Mouse (Mus musculus): Measurements from ENCODE around the gene Ncapd2. TPM values are rescaled to one million over a fixed set of nuclear protein-coding genes. Genes with fewer than 3 reads are reported as not detected.

The Ncapd2 gene
- total and polyA plus RNA-seq, 3 experiments: 20.4 to 25.5 (median 25.2) TPM

DNA sequence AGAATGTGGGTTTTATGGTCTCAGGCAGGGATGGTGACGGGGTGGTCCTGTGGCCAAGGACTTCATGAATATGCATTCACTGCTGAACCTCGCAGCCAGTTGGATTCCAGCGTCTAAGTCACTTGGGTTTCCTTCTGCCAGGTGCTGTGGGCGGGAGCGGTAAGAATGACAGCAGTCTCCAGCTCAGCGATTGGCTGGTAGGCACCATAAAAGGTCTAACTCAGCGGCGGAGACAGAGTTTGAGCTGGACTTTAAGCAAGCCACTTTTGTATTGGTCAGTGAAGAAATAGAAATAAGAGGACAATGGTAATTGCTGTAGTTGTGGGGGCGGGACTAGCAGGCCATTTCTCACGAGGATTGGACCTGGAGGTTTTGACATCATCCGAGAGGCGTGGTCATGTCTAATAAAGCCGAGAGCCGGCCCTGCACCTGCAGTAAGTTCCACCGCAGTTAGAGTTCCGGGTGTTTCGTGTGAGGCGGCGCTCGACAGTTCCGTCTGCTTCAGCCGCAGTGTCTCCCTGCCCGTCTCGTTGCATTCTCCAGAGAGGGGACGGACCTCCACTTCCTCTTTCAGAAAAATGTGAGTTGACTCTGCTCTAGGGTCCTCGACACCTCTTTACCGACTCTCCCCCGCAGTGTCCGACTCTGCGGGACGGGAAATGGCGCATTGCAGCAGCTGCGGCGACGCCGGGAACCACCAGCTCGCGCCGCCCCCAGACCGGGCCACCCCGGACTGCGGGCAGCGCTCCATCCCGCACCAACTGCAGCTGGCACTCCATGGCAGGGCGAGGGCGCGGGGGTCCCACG is 23.9 kb upstream of the Ncapd2 start, which contains the start of gene Vamp1:
Gene Vamp1, plus strand, starts transcription at position 404 of the 807 bp plus-strand sequence.
- DNase-seq: peak; percentile 95

DNA sequence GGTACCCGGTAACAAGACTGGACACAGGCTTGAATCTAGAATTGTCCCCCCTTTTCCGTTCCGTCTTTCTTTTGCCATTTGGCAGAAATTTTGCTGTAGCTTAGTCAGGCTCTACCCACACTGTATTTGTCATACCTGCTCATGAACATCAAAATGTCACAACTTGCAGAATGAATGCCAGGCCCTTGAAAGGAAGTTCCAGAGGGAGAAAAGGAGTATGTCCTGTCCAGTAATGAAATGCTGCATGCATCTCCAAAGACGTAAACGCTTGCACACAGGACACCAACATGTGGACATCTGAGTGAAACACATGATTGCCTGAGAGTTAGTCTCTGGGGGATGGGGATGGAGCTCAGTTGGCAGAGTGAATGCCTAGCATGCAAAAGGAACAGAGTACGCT is 22.2 kb upstream of the Ncapd2 start:
- DNase-seq: peak; percentile 43

DNA sequence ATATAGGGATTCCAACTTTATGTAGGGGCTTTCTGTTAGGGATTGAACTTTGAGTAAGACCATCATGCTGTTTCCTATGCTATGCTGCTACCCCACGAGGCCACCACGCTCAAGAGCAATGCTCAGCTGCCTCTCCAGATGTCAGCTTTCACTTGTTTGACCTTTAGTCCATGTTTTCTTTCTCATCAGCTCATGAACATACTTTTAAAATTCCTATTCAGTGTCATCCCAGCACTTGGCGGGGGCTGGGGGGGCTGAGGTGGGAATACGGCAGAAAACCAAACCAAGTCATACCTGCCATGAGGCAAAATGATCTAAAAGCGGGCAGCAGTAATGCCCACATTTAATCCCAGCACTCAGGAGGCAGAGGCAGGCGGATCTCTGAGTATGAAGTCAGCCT is 21.6 kb upstream of the Ncapd2 start:
- no peak for DNase-seq

DNA sequence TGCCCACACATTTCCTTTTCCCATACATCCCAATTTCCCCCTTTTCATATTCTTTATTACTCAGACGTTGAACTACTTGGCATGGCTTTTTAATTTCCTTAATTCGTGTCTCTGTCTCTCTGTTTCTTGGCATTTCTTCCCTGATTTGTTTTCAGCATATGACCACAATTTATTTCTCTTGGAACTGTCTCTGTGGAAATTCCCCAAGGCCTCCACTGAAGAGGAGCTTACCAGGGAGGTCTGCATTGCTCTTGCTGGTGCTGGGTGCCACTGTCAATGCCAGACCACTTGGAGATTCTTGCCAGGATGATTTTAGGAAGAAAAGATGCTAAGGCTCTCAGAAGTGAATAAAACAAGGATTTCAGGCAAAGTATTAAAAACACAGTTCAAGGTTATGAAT is 21.1 kb upstream of the Ncapd2 start:
- DNase-seq: peak; percentile 73

DNA sequence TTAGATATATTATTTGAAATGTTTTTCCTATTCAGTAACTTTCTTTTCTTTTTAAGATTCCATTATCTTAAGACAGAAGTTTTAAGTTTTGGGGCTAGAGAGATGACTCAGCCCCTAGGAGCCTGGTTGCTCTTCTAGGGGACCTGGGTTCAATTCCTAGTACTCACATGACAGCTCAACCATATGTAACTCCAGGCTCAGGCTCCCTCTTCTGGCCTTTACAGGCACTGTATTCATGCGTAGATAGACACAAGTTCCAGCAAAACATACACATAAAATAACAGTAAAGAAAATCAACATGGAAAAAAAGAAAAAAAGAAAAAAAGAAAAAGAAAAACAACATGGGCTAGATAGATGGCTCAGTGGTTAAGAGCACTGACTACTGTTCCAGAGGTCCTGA is 18.9 kb upstream of the Ncapd2 start:
- no peak for DNase-seq

DNA sequence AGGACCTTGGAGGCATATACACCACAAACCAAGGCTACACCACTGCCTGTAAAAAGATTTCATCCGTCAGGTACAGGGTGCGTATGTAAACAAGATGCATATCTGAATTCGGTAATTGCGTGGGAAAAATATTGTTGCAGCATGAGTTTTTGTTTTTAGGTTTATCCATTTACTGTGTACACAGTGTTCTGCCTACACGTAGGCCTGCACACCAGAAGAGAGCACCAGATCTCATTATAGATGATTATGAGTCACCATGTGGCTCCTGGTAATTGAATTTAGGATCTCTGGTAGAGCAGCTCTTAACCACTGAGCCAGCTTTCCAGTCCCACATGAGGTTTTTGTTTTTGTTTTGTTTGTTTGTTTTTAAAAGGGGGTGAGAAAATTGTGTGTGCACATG is 5.7 kb upstream of the Ncapd2 start:
- DNase-seq: peak; percentile 35

DNA sequence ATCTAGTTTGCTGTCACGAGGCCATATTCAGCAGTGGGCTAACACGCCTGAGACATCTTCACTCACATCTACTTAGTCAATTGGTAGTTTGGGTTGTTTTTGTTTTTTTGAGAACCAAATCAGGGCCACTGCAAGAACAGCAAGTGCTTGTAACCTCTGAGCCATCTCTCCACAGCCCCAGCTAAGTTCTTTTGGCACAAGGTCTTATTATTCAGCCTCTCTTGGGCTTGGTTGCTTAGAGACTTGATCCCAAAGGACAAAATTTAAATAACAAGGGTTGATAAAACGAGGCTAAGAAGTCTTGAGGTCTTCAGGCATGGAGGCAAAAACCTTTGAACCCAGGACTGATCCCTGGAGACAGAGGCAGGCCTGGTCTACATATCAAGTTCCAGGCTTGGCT is 4.8 kb upstream of the Ncapd2 start:
- DNase-seq: peak; percentile 32

DNA sequence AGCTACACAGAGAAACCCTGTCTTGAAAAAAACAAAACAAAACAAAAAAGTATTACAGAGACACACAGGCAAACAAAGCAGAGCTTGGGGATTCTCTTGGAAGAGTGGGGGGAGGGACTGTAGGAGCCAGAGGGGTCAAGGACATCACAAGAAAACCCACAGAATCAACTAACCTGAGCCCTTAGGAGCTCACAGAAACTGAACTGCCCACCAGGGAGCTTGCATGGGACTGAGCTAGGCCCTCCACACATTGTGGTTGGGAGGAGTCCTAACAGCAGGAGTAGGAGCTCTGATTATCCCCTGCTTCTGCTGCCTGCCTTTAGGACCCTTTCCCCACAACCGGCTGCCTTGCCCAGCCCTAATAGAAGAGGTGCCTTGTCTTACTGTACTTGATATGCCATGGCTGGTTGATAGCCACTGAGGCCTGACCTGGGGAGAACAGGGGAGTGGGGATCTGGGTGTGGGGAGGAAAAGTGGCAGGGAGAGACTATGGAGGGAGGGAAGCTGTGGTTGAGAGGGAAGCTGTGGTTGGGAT is 4.1 kb upstream of the Ncapd2 start:
- no peak for DNase-seq

DNA sequence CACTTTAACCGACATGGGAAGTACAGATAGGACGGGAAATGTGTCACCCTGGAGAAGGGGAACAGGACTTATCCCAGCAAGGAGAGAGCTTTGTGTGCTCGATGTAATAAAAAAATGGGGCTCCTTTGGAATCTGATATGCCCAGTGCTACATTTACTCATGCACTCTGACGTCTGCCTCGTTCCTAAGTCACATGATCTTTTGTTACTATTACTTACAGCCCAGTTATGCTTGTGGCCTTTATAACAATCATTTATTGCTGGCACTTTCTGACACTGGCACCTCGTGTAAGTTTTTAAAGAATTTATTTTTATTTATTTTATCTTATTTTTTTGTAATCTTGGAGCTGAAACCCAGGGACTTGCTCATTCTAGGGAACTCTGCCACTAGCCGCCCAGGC is 1.9 kb upstream of the Ncapd2 start:
- no peak for DNase-seq

DNA sequence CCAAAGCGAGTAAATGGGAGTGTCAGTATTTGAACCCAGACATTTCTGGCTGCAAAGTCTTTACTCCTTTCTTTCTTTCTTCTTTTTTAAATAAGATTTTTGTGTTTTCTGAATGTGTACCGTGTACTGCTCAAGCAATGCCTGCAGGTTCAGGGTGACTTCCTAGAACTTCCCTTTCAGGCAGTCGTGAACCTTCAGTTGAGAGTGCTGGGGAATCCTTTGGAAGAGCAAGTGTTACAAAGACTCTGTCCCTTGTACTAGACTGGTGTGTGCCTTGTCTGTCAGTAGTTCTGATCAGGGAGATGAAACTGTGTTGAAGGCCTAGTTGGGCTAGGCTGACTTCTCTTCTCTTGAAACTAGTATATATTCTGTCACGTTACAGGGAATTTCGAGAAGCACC is 1.3 kb upstream of the Ncapd2 start:
- DNase-seq: no peak

DNA sequence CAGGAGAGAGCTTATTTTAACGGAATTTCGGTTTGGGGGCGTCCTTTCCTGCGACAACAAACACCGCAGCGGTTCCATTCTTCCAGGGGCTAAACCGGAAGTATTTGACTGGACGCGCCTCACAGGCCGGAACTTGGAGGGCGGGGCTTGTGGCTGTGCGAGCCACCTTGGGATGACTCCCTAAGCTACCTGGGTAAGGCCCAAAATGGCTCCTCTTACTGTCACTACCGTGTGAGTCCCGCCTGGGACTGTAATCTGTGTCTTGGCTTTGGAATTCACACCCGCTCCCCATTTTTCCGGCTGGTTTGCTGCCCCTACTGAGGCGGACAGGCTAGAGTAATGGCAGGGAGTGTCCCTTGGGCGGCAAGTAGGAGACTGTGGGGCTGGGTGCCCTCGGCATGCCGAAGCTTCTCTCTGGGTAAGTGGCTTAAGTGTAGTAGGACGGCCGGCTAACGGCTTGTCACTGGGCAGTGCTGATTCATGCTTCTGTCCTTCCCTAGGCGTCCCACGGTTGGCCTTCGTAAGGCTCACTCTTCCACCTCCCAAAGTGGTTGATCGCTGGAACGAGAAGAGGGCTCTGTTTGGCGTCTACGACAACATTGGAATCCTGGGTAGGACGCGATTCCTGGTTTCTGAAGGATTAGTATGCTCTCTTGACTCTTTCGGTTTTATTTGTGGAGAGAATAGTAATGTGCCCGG is 664 bp upstream of the Ncapd2 start:
- peak; percentile 93 for DNase-seq

DNA sequence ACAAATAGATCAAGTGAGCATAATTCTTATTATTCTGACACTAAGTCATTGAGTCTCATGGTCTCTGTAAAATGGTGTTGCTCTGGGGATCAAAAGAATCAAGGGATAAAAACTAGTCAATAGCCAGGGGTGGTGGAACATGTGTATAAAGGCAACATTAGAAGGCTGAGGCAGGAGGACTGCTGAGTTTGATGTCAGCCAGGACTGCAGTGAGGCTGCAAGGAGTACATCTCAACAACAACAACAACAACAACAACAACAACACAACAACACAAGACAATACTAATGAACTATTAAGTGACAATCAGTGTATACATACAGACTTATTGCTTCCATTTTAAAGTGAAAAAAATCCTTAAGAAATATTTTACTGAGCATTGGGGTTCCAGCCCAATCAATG is 685 bp downstream of the Ncapd2 start:
- DNase-seq: no peak

DNA sequence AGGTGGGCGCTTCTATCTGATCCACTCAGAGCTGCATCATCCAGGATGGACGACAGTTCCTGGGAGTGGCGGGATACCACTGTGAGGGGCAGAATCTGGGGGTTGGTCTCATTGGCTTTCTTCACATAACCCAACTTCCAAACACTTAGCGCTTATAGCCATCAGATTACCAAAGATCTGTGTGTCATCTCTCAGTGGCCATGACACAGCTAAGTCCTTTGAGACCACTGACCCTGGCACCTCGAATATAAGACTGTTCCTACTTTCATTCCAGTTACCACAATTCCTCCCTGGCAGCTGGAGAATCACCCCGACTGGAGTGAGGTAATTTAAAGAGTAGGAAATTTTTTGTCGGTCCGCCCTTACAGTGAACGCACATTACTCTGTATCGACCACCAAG is 5.3 kb downstream of the Ncapd2 start:
- no peak for DNase-seq

DNA sequence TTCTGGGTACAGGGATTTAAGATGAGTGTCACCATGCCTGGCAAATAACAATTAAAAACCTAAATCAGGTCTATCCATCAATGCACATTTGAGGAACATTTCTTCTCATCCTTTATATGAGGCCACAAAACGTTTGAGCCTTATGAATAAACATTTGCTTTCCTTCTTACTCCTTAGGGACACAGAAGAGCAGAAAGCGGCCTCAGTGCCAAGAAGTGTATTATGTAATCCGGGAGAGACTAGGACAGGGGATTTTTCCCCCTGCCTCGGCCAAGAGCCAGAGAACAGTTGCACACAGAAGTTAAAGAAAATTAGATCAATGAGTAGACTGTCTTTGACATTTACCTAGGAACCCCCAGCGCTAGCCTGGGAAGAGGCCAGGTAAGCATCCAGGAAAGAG is 9.4 kb downstream of the Ncapd2 start:
- DNase-seq: no peak

DNA sequence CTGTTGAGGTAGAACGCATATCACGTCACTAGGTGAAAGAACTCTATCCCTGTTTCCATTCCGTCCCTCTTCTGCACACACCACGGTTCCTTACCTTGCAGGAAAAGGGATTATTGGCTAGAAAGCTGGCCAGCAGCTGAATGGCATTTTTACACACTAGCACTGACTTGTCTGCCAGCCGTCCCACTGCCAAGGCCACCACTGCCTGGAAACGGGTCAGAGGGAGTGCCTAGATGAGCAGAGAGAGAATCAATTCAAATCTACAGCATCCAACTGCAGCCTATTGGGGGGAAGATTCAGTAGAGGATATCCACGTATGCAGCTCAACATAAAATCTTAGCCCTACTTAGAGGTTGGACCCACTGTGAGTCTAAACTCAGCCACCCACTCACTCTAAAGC is 11.9 kb downstream of the Ncapd2 start:
- DNase-seq: peak; percentile 71

DNA sequence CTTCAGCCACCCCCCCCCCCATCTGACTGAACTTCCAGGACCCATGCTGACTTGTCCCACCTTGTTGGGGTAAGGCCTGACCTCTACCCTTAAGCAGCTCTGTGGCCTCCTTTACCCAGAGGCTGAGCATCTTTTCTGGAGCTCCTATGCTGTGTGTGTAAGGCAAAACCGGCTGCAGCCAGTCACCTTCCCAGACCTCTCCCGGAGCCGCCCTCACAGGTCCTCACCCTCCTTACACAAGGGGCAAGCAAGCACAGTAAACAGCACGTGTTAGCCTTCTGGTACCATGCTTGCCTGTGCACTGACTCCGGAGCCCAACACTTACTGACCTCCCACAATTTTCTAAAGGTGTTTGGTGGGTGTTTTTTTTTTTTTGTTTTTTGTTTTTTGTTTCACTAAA is 16.0 kb downstream of the Ncapd2 start:
- no peak for DNase-seq

DNA sequence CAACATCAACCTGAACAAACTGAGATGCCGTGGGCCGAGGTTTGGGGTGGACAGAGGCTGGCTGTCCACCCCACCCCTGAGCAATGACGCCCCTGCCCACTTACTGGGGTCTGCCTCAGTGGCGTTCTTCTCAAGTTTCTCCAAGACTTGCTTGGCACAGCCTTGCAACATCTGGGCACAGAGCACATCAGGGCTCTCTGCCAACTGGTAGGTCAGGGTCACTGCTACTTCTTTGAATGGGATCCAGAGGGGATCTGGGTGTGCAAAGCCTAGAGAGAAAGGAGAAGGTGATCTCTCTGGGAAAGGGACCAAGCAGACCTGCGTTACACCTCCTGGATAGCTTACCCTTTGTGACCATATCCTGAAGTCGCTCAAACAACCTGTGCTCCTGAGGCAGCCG is 18.2 kb downstream of the Ncapd2 start:
- peak; percentile 85 for DNase-seq

DNA sequence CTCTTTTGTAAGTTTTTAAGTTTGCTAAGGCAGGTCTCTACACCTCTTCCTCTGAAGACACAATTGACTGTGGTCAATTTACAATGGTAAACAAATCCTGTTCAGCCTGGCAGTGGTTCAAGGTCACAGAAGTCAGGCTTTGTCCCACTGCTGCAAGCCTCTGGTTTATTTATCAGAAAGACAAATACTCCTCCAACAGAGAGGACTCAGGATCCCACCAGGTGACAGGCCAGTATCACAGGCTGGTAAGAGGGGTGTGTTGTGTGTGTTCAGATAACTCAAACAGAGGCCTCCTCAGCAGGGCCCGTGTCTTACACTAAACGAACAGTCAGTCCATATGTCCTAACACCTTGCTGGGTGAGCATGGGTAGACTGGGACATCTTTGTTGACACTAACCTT is 19.0 kb downstream of the Ncapd2 start:
- no peak for DNase-seq

DNA sequence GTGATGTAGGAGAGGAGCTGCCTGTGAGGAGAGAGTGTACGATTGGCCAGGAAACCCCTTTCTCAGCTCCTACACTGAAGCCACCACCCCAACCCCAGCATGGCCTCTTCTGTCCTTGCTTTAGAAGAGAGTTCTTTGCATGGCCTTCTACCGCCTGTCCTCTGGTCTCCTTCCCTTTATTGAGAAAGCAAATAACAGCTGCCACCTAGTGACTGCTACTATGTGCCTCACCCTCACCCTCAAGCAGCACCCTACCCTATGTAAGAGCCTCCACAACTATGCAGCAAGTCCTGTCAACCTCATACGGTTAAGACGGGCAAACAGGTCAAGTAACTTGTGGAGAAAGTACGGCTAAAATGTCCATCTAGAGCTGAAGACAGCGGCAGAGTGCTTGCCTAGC is 21.3 kb downstream of the Ncapd2 start:
- DNase-seq: no peak

DNA sequence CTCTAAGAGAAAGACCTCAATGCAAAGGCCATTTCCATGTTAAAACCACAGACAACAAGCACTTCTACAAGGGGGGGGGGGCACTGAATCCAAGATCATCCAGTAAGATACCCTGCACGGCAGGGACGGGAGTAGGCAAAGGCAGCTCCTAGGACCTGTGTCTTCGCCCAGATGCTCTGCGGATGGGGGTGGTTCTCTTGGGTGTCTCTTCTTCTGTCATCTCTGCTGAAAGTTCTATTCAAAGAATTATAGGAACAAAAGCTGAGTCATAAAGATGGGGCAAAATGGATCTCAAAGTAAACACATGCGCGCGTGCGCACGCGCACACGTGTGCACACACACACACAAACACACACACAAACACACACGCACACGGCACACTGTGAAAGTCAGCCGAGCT is 23.4 kb downstream of the Ncapd2 start:
- no peak for DNase-seq

DNA sequence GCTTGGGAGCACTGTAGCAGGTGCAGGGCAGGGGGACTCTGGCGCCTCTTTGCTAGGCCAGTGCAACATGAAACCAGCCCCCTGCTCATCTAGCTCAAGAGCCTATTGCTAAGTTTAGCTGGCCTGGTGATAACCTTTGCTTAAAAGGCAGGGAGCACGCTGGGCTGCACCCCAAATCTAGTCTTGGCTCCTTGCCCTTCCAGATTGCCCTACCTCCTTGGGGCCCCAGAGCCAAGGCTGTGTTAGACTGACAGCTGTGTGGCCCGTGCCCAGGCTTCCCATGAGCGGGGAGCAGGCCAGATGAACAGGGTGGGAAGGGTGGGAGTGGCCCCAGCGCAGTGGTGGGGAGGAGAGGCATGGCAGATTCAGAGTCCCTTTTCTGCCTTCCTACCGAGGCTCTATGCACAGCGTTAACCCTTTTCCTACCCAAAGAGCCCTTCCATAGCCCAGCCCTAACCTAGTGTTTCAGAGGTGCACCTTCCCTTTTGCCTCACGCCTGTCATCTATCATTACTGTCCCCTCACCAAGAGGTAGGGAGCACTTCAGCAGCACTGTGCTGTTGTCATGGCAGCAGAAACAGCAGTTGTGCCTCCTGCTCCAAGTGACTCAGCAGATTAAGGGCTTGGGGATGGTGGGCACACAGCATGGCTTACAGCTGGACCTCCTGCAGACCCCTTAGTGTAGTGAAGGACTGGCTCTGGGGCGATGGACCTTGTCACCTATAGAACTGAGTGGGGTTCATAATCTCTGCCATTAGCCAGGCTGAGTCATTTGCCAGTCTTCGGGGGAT is 24.4 kb downstream of the Ncapd2 start:
- DNase-seq: peak; percentile 75

DNA sequence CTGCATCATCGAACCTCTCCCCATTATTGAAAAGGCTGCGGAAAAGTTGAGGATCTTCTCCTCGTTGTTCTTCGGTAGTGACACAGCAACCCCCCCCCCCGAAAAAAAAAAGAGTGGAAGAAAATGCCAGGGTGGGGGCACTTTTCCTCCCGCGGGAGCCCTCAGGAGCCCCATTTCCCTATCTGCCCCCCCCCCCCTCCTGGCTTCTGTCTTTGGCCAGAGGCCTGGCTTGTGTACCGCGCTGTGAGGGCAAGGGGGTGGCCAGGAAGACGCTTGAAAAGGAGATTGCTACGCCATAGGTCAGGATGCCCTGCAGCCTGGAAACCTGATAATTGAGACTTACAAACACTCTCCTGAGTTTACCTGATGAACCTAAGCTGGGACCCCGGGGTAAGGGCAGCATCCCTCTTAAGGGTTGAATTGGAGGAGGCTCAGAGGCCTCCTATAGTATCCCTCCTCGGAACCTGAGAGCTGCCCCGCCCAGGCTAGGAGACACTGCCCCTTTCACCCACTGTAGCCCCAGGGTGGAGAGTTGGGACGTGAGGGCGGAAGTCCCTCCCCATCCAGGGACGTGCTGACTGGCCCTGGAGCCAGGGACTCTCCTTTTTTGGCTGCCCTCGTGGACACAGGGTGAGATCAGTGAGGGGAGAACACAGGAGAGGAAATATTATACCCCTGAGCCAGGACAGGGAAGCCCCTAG is 25.3 kb downstream of the Ncapd2 start, which contains the start of gene Gapdh:
Gene Gapdh, minus strand, starts transcription at position 417 of the 701 bp plus-strand sequence.
- peak; percentile 94 for DNase-seq
